Mouse (Mus musculus) embryonic facial prominence, embryonic 10.5 days (tissue): ENCODE measurements around the gene Cbr4. TPM values are rescaled to one million over a fixed set of nuclear protein-coding genes. Genes with fewer than 3 reads are reported as not detected.

Experiments
- DNase-seq: peaks from one replicate; pipeline ENCODE4 v3.0.0-alpha.2; 2017; ENCODE audit warnings: low spot score
- H3K27ac ChIP-seq: fragments of 300-500 bp; sonication (generic); replicated peaks from 2 replicates; pipeline ENCODE4 v1.5.1; 2016; ENCODE audit warnings: mild to moderate bottlenecking
- H3K27me3 ChIP-seq: fragments of 300-500 bp; sonication (generic); replicated peaks from 2 replicates; pipeline ENCODE4 v1.6.1; 2016; ENCODE audit warnings: low read depth, mild to moderate bottlenecking; ENCODE audit not compliant: poor library complexity, severe bottlenecking
- H3K36me3 ChIP-seq: fragments of 300-500 bp; sonication (generic); replicated peaks from 2 replicates; pipeline ENCODE4 v1.6.1; 2016; ENCODE audit warnings: mild to moderate bottlenecking, moderate library complexity
- H3K4me1 ChIP-seq: fragments of 300-500 bp; sonication (generic); 2 replicates; pipeline ENCODE4 v1.6.1; 2016
- H3K4me3 ChIP-seq: fragments of 300-500 bp; sonication (generic); 2 replicates; pipeline ENCODE4 v1.5.1; 2016; ENCODE audit warnings: mild to moderate bottlenecking, moderate library complexity
- H3K9me3 ChIP-seq: fragments of 300-500 bp; sonication (generic); 2 replicates; pipeline ENCODE4 v1.6.1; 2016; ENCODE audit warnings: mild to moderate bottlenecking
- WGBS: fragments of 180-500 bp; shearing (Covaris S2); methylation state at CpG from one replicate; pipeline ENCODE4 v1.1.7; 2016; 5-methylcytosine and 5-hydroxymethylcytosine counted together
- polyA plus RNA-seq: library from polyadenylated mRNA; unstranded; fragments of >200 nt; fragmentation: Nextera tagmentation; extraction: Ambion mirVana; gene quantifications from 2 replicates; pipeline ENCODE4 v1.2.1, GENCODE M21; 2016

Cbr4 gene
- polyA plus RNA-seq, 1 experiment from 2014 or later = 26.9 TPM

DNA sequence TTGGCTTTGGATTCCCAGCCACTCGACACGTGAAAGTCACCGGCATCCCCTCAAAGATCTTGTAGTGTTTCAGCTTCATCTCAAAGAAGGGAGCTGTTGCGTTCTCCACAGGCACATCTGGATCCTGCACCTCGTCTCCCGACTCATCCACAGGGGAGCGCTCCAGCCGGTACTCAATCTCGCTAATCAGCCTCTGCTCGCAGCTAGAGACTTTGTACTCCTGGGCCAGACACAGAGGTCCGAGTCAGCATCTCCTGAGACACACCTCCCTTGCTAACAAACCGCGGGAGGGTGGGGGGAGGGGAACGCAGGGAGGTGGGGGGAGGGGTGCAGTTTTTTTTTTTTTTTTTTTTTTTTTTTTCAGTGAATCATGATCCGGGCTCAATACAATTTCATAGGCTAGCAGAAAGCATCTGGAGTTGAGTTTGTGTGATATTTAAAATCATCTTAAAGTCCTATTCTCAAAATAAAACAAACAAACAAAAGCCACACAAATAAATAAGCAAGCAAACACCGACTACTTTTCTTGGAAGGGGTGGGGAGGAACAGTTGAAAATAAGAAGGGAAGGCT, 45.9 kb downstream of the Cbr4 start:
- H3K36me3 ChIP-seq = peaks cover 94% of the 10 kb centered on the region
- no peak overlapping the region for H3K4me3 ChIP-seq
- H3K4me1 ChIP-seq = peaks cover 10% of the 10 kb centered on the region; the same call in 1 of the 2 replicates
- 40% methylated on average over 16 of the region's 16 CpGs for WGBS
- H3K27ac ChIP-seq = no peak overlapping the region
- H3K27me3 ChIP-seq = no peaks in the 10 kb centered on the region
- H3K9me3 ChIP-seq = no peaks in the 10 kb centered on the region
- DNase-seq = peak; percentile 28

DNA sequence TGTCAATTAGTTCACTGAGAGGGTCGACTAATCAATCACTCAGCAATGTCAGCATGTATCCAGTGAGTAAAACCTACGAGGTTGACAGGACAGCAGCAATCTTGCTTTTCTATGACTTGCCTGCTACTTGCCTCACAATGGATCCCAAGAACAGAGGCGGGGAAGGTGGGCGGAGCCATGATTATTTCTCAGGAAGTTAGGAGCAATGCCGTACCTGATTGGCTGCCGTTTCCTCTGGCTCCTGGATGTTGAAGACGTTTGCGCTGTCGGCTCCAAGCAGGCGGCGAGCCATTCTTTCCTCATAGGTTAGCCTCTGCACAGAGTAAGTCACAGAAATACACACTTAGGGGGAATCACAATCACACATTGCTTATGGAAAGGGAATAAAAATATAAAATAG, 47.9 kb downstream of the Cbr4 start:
- H3K4me3 ChIP-seq = no peak overlapping the region
- H3K27ac ChIP-seq = no peak overlapping the region
- DNase-seq = no peak
- H3K4me1 ChIP-seq = peaks cover 10% of the 10 kb centered on the region; the same call in 1 of the 2 replicates
- WGBS = 75% methylated on average over 11 of the region's 11 CpGs
- no peaks in the 10 kb centered on the region for H3K27me3 ChIP-seq
- H3K9me3 ChIP-seq = no peaks in the 10 kb centered on the region
- H3K36me3 ChIP-seq = peaks cover 80% of the 10 kb centered on the region

DNA sequence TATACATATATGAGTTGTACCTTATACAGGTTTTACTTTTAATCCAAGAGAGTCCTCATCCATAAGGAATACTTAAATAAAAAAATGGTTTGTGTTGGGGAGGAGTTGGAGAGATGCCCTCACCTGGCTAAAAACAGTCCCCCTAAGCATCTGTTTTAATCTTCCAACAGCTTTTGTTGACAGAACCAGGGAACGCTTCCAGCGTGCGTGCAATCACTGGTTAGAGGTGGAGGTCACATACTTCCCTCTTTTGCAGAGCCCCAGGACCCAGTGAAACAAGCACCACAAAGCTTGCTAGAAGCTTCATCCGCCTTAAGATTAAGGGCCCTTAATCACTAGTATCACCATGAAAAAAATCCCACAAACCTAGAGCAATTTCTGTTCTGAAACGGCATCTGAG, 49.9 kb downstream of the Cbr4 start:
- DNase-seq = no peak
- H3K9me3 ChIP-seq = no peaks in the 10 kb centered on the region
- H3K27me3 ChIP-seq = no peaks in the 10 kb centered on the region
- peaks cover 71% of the 10 kb centered on the region for H3K36me3 ChIP-seq
- H3K27ac ChIP-seq = no peak overlapping the region
- WGBS = 77% methylated on average over 5 of the region's 5 CpGs
- H3K4me3 ChIP-seq = no peak overlapping the region
- peaks cover 10% of the 10 kb centered on the region; the same call in 1 of the 2 replicates for H3K4me1 ChIP-seq

DNA sequence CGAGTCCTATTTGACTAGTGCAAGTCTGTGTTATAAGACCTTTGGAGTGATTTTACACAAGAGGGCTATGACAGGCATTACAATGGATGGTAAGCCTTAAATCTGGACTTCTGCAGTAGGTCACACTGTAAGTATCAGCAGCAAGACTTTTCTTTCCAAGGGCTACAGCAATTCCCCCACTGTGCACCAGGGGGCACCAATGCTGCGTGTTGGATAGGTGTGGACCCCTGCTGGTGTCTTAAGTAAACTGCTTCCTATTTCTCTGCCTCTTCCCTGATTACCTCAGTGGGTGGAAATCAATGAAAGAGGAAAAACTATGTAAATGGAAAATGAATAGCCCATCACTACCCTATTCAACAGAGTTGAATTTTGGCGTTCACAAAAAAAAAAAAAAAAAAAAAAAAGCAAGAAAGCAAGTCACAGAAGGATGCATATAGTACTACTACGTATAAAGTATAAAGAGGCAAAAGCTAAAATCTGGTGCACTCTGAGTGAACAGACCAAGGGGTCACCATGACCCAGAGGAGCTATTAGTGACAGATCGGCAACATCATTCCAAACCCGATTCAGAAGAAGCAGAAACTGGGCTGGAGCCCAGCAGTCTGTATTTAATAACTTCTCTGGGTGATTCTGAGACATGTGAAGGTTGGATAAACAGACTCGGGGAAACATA, 52.4 kb downstream of the Cbr4 start:
- no peaks in the 10 kb centered on the region for H3K9me3 ChIP-seq
- no peaks in the 10 kb centered on the region for H3K27me3 ChIP-seq
- peaks cover 71% of the 10 kb centered on the region for H3K36me3 ChIP-seq
- no peak overlapping the region for H3K4me3 ChIP-seq
- H3K4me1 ChIP-seq = peaks cover 3% of the 10 kb centered on the region; the same call in 1 of the 2 replicates
- peak; percentile 88 for DNase-seq
- WGBS = 51% methylated on average over 7 of the region's 7 CpGs
- no peak overlapping the region for H3K27ac ChIP-seq

DNA sequence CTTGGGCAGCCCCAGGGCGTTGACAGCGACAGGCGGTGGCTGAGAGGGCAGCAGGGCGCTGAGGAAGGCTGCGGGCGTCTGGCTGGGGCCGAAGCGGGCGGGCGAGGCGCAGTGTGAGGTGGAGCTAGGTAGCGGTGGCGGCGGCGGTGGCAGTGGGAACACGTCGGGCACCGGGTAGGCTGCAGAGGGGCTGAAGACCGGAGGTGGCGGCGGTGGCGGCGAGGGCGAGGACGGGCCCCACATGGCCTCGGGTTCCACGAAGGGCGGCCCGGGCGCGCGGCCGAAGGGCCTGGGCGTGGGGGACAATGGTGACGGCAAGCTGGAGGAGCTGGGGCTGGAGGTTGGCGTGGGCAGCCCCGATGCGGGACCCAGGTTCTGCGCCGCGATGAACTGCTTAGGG, 62.1 kb downstream of the Cbr4 start:
- Histone ChIP-seq H3K36me3 (peaks cover 55% of the 10 kb centered on the region), H3K4me1 (peaks cover 15% of the 10 kb centered on the region), H3K27me3 (no peaks in the 10 kb centered on the region), H3K4me3 (peak overlapping the region; percentile 46), H3K27ac (peak overlapping the region; percentile 31; the same call in 1 of the 2 replicates), H3K9me3 (peaks cover 19% of the 10 kb centered on the region)
- WGBS = 45% methylated on average over 41 of the region's 41 CpGs
- peak; percentile 32 for DNase-seq

DNA sequence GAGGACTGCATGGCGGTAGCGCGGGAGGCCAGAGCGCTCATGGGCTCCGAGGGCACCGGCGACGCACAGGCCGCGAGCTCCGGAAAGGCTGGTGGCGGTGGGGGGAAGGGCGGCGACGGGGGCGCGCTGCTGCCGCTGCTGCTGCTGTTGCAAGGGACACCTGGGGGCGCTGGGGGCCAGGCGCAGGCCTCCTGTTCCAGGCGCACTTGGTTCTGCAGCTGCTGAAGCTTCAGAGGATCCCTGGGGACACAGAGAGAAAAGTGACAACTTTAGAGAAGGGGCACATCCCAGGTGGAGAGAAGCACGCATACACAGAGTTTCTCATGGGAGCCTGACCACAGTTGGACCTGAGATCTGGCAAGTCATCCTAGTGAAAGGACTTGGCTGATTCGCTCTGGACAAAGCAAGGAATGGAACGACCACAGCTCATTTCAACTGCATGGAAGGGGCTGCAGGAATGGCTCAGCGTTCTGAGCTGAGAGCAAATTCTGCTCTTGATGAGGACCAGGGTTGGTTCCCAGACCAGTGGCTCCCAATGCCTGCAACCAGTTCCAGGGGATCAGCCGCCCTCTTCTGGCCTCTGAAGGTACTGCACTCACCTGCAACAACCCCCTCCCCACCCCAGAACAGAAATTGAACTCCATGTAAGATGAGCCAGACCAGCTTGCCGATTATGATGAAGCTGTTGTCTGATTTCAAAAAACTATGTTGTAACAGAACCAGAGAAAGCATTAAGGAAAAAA, 62.6 kb downstream of the Cbr4 start:
- peak; percentile 68 for DNase-seq
- 28% methylated on average over 27 of the region's 27 CpGs for WGBS
- peak overlapping the region; percentile 46 for H3K4me3 ChIP-seq

DNA sequence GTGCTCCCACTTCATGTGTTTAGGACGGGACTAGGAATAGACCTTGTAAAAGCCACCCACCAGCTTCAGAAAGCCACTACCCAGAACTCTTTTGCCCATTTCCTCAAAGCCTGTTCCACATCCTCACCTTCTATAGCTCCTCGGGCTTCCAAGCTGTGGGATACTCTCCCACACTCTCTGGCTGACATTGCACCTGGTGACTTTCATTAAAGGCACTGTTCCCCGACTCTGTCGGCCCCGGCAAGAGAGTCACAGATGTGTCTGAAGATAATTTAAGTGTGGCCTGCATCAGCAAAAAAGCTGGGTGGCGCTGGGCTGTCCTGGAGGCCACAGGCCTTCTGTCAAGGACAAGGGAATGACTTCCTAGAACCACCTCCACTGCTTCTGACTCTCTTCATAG, 64.7 kb downstream of the Cbr4 start:
- WGBS = 74% methylated on average over 6 of the region's 6 CpGs
- Histone ChIP-seq H3K36me3 (peaks cover 34% of the 10 kb centered on the region), H3K27ac (no peak overlapping the region; the same call in 1 of the 2 replicates), H3K9me3 (peaks cover 19% of the 10 kb centered on the region), H3K4me1 (peaks cover 31% of the 10 kb centered on the region), H3K27me3 (no peaks in the 10 kb centered on the region), H3K4me3 (no peak overlapping the region)
- no peak for DNase-seq

More for the DNA sequence above, 62.6 kb downstream of the Cbr4 start:
- peak overlapping the region; percentile 31; the same call in 1 of the 2 replicates for H3K27ac ChIP-seq
- H3K36me3 ChIP-seq = peaks cover 49% of the 10 kb centered on the region
- peaks cover 19% of the 10 kb centered on the region for H3K4me1 ChIP-seq
- H3K9me3 ChIP-seq = peaks cover 19% of the 10 kb centered on the region
- H3K27me3 ChIP-seq = no peaks in the 10 kb centered on the region

DNA sequence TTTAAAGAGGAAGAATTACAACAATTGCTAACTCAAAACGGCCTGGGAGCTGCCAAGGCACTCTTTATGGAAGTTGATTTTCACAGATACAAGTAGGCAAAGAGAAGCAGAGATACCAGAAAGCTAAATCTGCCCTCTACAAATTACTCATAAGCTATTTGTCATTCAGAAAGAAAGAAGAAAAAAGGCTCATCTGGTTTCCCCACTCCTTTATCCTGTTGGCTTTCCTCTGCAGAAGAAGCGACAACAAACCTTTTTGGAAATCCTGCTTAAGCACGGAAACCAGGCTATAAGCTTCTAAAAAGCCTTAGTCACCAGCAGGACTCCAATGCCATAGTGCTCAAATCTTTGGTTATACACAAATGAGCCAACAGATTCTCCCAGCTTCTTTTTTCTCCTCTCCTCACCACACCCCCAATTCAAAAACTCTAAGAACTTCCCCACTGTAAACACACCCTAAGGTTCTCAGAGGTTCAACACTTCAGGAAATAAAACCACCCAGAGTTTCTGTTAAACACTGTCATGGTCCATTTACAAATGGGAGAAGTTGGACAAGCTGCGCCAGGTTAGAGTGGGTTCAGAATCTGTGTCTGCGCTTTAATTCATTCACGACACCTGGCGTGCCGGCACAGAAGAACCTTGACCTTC, 65.3 kb downstream of the Cbr4 start:
- WGBS = 84% methylated on average over 8 of the region's 8 CpGs
- Histone ChIP-seq H3K36me3 (peaks cover 28% of the 10 kb centered on the region), H3K27me3 (no peaks in the 10 kb centered on the region), H3K4me1 (peaks cover 31% of the 10 kb centered on the region), H3K9me3 (peaks cover 19% of the 10 kb centered on the region), H3K4me3 (no peak overlapping the region), H3K27ac (no peak overlapping the region)
- no peak for DNase-seq

DNA sequence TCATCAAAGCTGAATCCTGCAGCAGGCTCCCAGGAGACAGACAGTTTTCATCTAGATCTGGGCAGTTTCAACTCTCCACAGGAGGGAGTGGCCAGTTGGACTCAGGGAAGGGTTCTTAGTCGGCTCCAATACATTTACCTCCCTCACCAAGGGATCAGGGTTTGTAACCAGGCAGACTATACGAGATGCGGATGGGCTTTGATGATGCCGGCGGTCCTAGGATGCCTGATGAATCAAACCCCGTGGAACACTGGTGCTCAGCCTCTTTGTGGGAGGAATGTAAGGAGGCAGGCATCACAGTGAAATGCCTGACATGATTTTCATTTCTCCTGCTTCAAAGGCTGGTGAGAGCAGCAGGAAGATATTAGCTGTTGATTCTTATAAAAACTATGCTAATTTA, 67.8 kb downstream of the Cbr4 start:
- Histone ChIP-seq H3K9me3 (peaks cover 1% of the 10 kb centered on the region; the same call in 1 of the 2 replicates), H3K4me1 (peaks cover 22% of the 10 kb centered on the region), H3K36me3 (peaks cover 3% of the 10 kb centered on the region), H3K27me3 (no peaks in the 10 kb centered on the region), H3K4me3 (no peak overlapping the region), H3K27ac (no peak overlapping the region)
- WGBS = 71% methylated on average over 6 of the region's 6 CpGs
- no peak for DNase-seq

DNA sequence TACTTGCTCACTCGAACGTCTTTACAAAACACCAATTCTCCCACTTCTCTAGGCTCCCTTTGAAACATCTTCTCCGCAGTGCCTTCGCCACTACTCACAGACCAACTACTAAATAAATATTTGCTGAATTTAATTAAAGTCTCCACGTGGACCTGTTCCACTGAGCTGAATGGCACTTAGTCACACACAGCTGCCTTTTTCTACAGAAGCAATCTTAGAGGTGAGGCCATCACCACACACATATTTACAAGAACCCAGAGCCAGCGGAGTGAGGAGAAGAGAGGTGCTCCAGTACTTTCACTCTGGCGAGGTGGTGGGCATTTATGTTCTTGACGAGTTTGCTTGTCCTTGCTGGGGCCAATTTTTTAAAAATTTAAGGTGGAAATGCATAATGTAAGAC, 68.7 kb downstream of the Cbr4 start:
- Histone ChIP-seq H3K9me3 (no peaks in the 10 kb centered on the region), H3K4me3 (no peak overlapping the region), H3K27ac (no peak overlapping the region), H3K27me3 (no peaks in the 10 kb centered on the region), H3K36me3 (peaks cover under 1% of the 10 kb centered on the region; the same call in 1 of the 2 replicates), H3K4me1 (peaks cover 22% of the 10 kb centered on the region)
- WGBS = 70% methylated on average over 8 of the region's 8 CpGs
- DNase-seq = no peak
